Mouse (Mus musculus) heart, postnatal 0 days (tissue): ENCODE results near the gene Tmem56.

Experiments used
- CTCF ChIP-seq: IDR thresholded peaks from 2 replicates; pipeline ENCODE4 v1.5.1; 2016; ENCODE audit warnings: antibody characterized with exemption, control low read depth, low read depth
- EP300 ChIP-seq: IDR thresholded peaks from 2 replicates; pipeline ENCODE4 v1.6.1; 2016; ENCODE audit warnings: antibody characterized with exemption, low read depth

DNA sequence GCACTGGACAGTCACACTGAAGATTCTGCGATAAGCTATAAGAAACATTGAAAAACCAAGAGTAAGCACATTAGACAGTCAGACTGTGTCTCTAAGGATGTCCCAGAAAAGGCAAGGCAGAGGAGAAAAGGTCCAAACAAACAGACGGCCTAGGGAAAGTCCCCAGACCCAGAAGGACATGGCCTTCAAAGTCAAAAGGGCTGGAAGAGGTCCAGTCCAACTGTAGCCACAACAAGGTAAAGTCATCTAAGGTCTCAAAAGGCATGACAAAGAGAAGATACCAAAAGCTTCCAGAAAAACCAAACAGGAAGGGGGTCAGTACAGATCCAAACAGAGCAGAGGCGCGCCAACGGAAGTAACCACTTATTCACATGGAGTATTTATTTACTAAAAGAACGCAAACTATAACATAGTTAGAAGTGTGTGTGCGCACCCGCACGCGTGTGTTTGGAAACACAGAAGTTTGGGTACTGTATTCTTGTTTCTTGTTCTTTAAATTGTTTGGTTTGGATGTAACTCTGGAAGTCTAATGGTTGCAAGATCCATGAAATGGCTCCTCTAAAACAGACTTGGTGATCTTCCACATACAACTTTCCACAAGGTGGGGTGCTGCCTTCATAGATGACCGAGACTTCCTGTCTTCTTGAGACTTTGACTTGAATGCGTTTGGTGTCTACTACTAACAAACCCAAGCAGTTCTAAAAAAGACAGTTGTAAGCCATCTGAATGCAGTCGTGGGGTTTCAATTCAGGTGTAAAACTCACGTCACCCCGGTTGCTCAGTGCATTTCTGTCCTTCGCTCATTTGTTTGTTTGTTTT is 27.2 kb upstream of the Tmem56 start:
- peak; percentile 50 for TF ChIP-seq CTCF
- TF ChIP-seq EP300 = no peak
